Mouse (Mus musculus): Measurements from ENCODE around the gene Morn5.

DNA sequence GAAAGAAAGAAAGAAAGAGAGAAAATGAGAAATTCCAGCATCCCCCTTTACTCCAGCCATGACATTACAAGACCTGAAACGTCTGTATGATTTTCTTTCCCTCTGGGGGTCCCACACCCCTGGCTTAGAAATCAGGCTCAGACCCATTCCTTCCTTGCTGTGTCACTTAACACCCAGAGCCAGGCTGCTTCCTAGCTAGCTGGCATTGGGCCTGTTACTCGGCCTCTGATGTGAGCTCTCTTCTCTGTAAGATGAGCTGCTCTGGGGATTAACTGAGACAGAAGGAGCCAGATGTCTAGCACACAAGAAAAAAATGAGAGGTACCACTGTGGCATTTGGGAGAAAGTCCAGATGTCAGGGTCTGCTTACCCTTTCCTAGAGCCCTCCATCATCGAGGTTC lies 7.0 kb downstream of the Morn5 start:
- TF ChIP-seq CTCF (IDR thresholded peaks at IDR 0.05) = no peak
- TF ChIP-seq POLR2A (IDR thresholded peaks at IDR 0.05; ENCODE audit: insufficient read depth, low read depth, low read length) = no peak
- no peak for TF ChIP-seq EP300 (IDR thresholded peaks at IDR 0.05; ENCODE audit: insufficient read depth, low read depth, low read length)
